Mouse (Mus musculus): Measurements from ENCODE around the gene Cdk20. TPM values are rescaled to one million over a fixed set of nuclear protein-coding genes. Genes with fewer than 3 reads are reported as not detected.

The Cdk20 gene
- 8.8 and 10.8 TPM in 2 replicates for polyA plus RNA-seq (2012; rRNA removed; ENCODE audit: low replicate concordance)

GRCm38 (mm10) chr13:64432017-64432995, at the start of gene Cdk20:
Gene Cdk20, plus strand, starts transcription at chr13:64432314.

Other genes starting within 250 kb of the Cdk20 start
- 1.1 and 1.7 TPM in 2 replicates for gene Cdc14b, start 157.0 kb upstream of the Cdk20 start, polyA plus RNA-seq (2012; rRNA removed; ENCODE audit: low replicate concordance)
- 2.0 and 3.0 TPM in 2 replicates for gene Aaed1, start 119.6 kb upstream of the Cdk20 start, polyA plus RNA-seq (2012; rRNA removed; ENCODE audit: low replicate concordance)
- 10.7 and 20.3 TPM in 2 replicates for gene Ctsl, start 61.4 kb upstream of the Cdk20 start, polyA plus RNA-seq (2012; rRNA removed; ENCODE audit: low replicate concordance)
- not detected in 2 replicates for gene Fam240b, start 65.5 kb downstream of the Cdk20 start, polyA plus RNA-seq (2012; rRNA removed; ENCODE audit: low replicate concordance)